In the genomic region with DNA sequence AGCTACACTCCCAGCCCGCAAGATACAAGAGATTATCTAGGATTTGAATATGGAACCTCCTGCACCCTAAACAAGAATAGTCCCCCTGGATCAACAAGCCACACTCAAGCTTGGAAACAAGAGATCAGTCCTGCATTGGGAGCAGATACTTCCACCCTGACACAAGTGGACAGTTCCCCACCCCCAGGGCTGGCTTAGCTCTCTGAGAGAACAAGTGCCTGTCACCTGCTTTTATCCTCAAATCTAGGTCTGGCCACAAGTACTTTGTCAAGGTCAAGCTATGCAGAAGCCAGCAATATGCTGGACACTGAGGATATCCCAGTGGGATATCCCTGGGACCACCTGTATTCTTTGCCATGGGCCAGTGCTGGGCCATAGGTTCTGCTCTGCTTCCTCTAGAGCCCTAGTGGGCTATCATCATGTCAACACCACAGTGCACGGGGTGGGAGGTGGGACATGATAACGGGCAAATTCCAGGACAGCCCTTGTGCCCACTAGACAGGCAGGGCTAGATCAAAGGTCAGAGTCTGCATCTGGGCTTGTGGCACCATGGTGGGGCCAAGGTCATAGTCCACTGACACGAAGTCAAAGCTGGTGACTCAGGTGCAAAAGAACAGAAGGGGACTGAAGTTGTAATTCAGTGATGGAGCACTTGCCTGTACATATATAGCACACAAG, we compare ENCODE assay signal across 8 mouse cellular contexts. TPM values are rescaled to one million over a fixed set of nuclear protein-coding genes. Genes with fewer than 3 reads are reported as not detected.
A peak's percentile ranks its signal among the peaks of the same experiment; 100 is the strongest.
DNase-seq lines count a peak whose midpoint lies in the region; ATAC-seq and TF ChIP-seq lines count a peak whose summit lies in the region.

No protein-coding gene starts in this region.

- H3K4me2 ChIP-seq in hindbrain, embryonic 13.5 days, result peak overlapping the region; percentile 88
- H3K4me2 ChIP-seq in stomach, embryonic 16.5 days (ENCODE audit: low read depth, low read length), result peak overlapping the region; percentile 65

- 45% methylated on average over 4 of the region's 4 CpGs for WGBS in hindbrain, embryonic 13.5 days
- WGBS in stomach, embryonic 16.5 days, result 38% methylated on average over 4 of the region's 4 CpGs

- peak overlapping the region; percentile 94 for H3K4me3 ChIP-seq in ES-E14 (ENCODE audit: insufficient read depth in 1 of 2, low read depth in 1 of 2, low read length in 2 of 2, poor library complexity in 1 of 2, severe bottlenecking in 1 of 2)
- H3K4me3 ChIP-seq in hindbrain, embryonic 13.5 days, result peak overlapping the region; percentile 84
- peak overlapping the region; percentile 86 for H3K4me3 ChIP-seq in stomach, embryonic 16.5 days (replicated peaks; ENCODE audit: low read length)

- in situ Hi-C loops in ES-E14 (cut with MboI; ENCODE audit: low sequenced_read_pairs in 2 of 2, unreplicated experiment in 2 of 2), result no loop called here

- peak; percentile 57 for DNase-seq in cerebellum, adult 9-10 months
- no peak for DNase-seq in cerebellum, adult 8-10 months
- DNase-seq in ES-E14 (ENCODE audit: low read depth, low spot score) (no peak), liver (peak; percentile 48)
- no peak for DNase-seq in urinary bladder, postnatal 4 days (ENCODE audit: low spot score in 2 of 2)
- no peak for DNase-seq in cerebellum, postnatal 4 days (ENCODE audit: low spot score in 2 of 2)

- H3K4me1 ChIP-seq in ES-E14 (ENCODE audit: control insufficient read depth in 2 of 2, insufficient read depth in 2 of 2, low read length in 2 of 2, poor library complexity in 1 of 2), result peaks cover 8 to 30% of the 10 kb centered on the region in 2 experiments; a peak in 2 of 4 replicates
- H3K4me1 ChIP-seq in hindbrain, embryonic 13.5 days (replicated peaks), result peaks cover 30% of the 10 kb centered on the region
- H3K4me1 ChIP-seq in stomach, embryonic 16.5 days (ENCODE audit: control insufficient read depth, insufficient read depth, low read length), result peaks cover 14% of the 10 kb centered on the region

- no peak for ATAC-seq in hindbrain, embryonic 13.5 days (ENCODE audit: low FRiP score)
- no peak for ATAC-seq in stomach, embryonic 16.5 days (ENCODE audit: insufficient read depth, low FRiP score)

- H3K36me3 ChIP-seq in ES-E14 (ENCODE audit: control insufficient read depth, insufficient read depth, low read length, poor library complexity, severe bottlenecking), result peaks cover 31% of the 10 kb centered on the region
- H3K36me3 ChIP-seq in hindbrain, embryonic 13.5 days, result peaks cover 70% of the 10 kb centered on the region
- H3K36me3 ChIP-seq in stomach, embryonic 16.5 days (ENCODE audit: control insufficient read depth, insufficient read depth, low read length), result peaks cover 21% of the 10 kb centered on the region; the same call in 1 of the 2 replicates

- H3K9ac ChIP-seq in ES-E14 (ENCODE audit: insufficient read depth, low read depth, low read length, poor library complexity, severe bottlenecking), result peak overlapping the region; percentile 92
- peak overlapping the region; percentile 91 for H3K9ac ChIP-seq in hindbrain, embryonic 13.5 days
- peak overlapping the region; percentile 78 for H3K9ac ChIP-seq in stomach, embryonic 16.5 days (ENCODE audit: low read length)

- H3K9me3 ChIP-seq in ES-E14 (ENCODE audit: control insufficient read depth, insufficient read depth, low read depth, low read length), result no peaks in the 10 kb centered on the region
- H3K9me3 ChIP-seq in hindbrain, embryonic 13.5 days, result no peaks in the 10 kb centered on the region
- no peaks in the 10 kb centered on the region for H3K9me3 ChIP-seq in stomach, embryonic 16.5 days (replicated peaks; ENCODE audit: control insufficient read depth, low read length)

- no peak overlapping the region for H3K27ac ChIP-seq in ES-E14 (ENCODE audit: insufficient read depth, low read depth, low read length, poor library complexity, severe bottlenecking)
- peak overlapping the region; percentile 91 for H3K27ac ChIP-seq in hindbrain, embryonic 13.5 days
- H3K27ac ChIP-seq in stomach, embryonic 16.5 days (ENCODE audit: low read length), result peak overlapping the region; percentile 79

- H3K27me3 ChIP-seq in hindbrain, embryonic 13.5 days, result no peaks in the 10 kb centered on the region
- no peaks in the 10 kb centered on the region for H3K27me3 ChIP-seq in stomach, embryonic 16.5 days (ENCODE audit: control insufficient read depth, insufficient read depth, low read length)

TF ChIP-seq in ES-E14, 5 proteins besides CTCF, POLR2A, EP300 and RAD21:
- TF ChIP-seq HCFC1 (IDR thresholded peaks at IDR 0.05; ENCODE audit: borderline replicate concordance, insufficient read depth, low read length) (no peak), MAFK (IDR thresholded peaks at IDR 0.05; ENCODE audit: insufficient read depth, low read depth, low read length) (no peak), ZNF384 (IDR thresholded peaks at IDR 0.05; ENCODE audit: low read depth, low read length) (no peak), CHD2 (IDR thresholded peaks at IDR 0.05; ENCODE audit: low read depth, low read length) (no peak), ZC3H11A (IDR thresholded peaks at IDR 0.05; ENCODE audit: borderline replicate concordance, low read depth, low read length) (no peak)
TF ChIP-seq in ES-E14: peak in this region for 0.

RNA-seq across cellular contexts. Expression of gene Pcyt2, which starts 1.0 kb away (rescaled TPM):
- 88.6 and 188 TPM in 2 replicates for total RNA-seq in ES-E14 (2012; rRNA removed)
- 169 and 174 TPM in 2 replicates for polyA plus RNA-seq in hindbrain, embryonic 13.5 days (2015; fragmentation: Nextera tagmentation; extraction: Ambion mirVana)
- polyA plus RNA-seq in stomach, embryonic 16.5 days (2015; fragmentation: Nextera tagmentation; extraction: Ambion mirVana), result 185 and 197 TPM in 2 replicates

RNA-seq across cellular contexts. Expression of gene Sirt7, which starts 8.3 kb away (rescaled TPM):
- 29.4 and 33.2 TPM in 2 replicates for total RNA-seq in ES-E14 (2012; rRNA removed)
- 50.4 and 50.6 TPM in 2 replicates for polyA plus RNA-seq in hindbrain, embryonic 13.5 days (2015; fragmentation: Nextera tagmentation; extraction: Ambion mirVana)
- 36.6 and 37.7 TPM in 2 replicates for polyA plus RNA-seq in stomach, embryonic 16.5 days (2015; fragmentation: Nextera tagmentation; extraction: Ambion mirVana)

RNA-seq across cellular contexts. Expression of gene Npb, which starts 8.5 kb away (rescaled TPM):
- 0.69 and 0.94 TPM in 2 replicates for total RNA-seq in ES-E14 (2012; rRNA removed)
- polyA plus RNA-seq in hindbrain, embryonic 13.5 days (2015; fragmentation: Nextera tagmentation; extraction: Ambion mirVana), result 0.79 and 1.3 TPM in 2 replicates
- polyA plus RNA-seq in stomach, embryonic 16.5 days (2015; fragmentation: Nextera tagmentation; extraction: Ambion mirVana), result 14.9 and 19.1 TPM in 2 replicates

RNA-seq across cellular contexts. Expression of gene Mafg, which starts 16.6 kb away (rescaled TPM):
- total RNA-seq in ES-E14 (2012; rRNA removed), result 42.6 and 48.4 TPM in 2 replicates
- polyA plus RNA-seq in hindbrain, embryonic 13.5 days (2015; fragmentation: Nextera tagmentation; extraction: Ambion mirVana), result 27.5 and 30.8 TPM in 2 replicates
- 19.5 and 22.1 TPM in 2 replicates for polyA plus RNA-seq in stomach, embryonic 16.5 days (2015; fragmentation: Nextera tagmentation; extraction: Ambion mirVana)

RNA-seq across cellular contexts. Expression of gene Anapc11, which starts 18.5 kb away (rescaled TPM):
- total RNA-seq in ES-E14 (2012; rRNA removed), result 87.4 and 98.4 TPM in 2 replicates
- 179 and 192 TPM in 2 replicates for polyA plus RNA-seq in hindbrain, embryonic 13.5 days (2015; fragmentation: Nextera tagmentation; extraction: Ambion mirVana)
- polyA plus RNA-seq in stomach, embryonic 16.5 days (2015; fragmentation: Nextera tagmentation; extraction: Ambion mirVana), result 176 and 181 TPM in 2 replicates

Comparison
In these comparisons a context has a peak if more than half of its experiments do, and no peak if none do; other contexts are left out.
1. DNase-seq: peak in cerebellum, adult 9-10 months (single experiment) and liver (single experiment); none in cerebellum, adult 8-10 months (single experiment), ES-E14 (single experiment), urinary bladder, postnatal 4 days (0 of 2) and cerebellum, postnatal 4 days (0 of 2).
2. Peak in every context shown above with its lines, with median percentiles within 50 percentile points of each other: H3K4me3 ChIP-seq and H3K9ac ChIP-seq.